Mouse (Mus musculus) kidney, embryonic 16.5 days (tissue): ENCODE data around the gene Celsr2. TPM values are rescaled to one million over a fixed set of nuclear protein-coding genes. Genes with fewer than 3 reads are reported as not detected.

Experiments used
- ATAC-seq: fragments of 200-750 bp; cut with Nextera tagmentation; 2 replicates; pipeline ENCODE4 v1.8.0; 2017; ENCODE audit warnings: moderate TSS enrichment; ENCODE audit not compliant: low FRiP score, low TSS enrichment
- H3K27ac ChIP-seq: fragments of 300-500 bp; sonication (generic); 2 replicates; pipeline ENCODE4 v1.5.1; 2014; ENCODE audit warnings: low read length
- H3K27me3 ChIP-seq: fragments of 300-500 bp; sonication (generic); 2 replicates; pipeline ENCODE4 v1.6.1; 2014; ENCODE audit warnings: low read length, control low read depth, mixed read lengths; ENCODE audit not compliant: insufficient read depth
- H3K36me3 ChIP-seq: fragments of 300-500 bp; sonication (generic); 2 replicates; pipeline ENCODE4 v1.6.1; 2014; ENCODE audit warnings: low read length, control low read depth, mixed read lengths; ENCODE audit not compliant: insufficient read depth
- H3K4me1 ChIP-seq: fragments of 300-500 bp; sonication (generic); 2 replicates; pipeline ENCODE4 v1.6.1; 2014; ENCODE audit warnings: low read length, control low read depth, mixed read lengths; ENCODE audit not compliant: insufficient read depth
- H3K4me2 ChIP-seq: fragments of 300-500 bp; sonication (generic); replicated peaks from 2 replicates; pipeline ENCODE4 v1.6.1; 2014; ENCODE audit warnings: low read depth, low read length
- H3K4me3 ChIP-seq: fragments of 300-500 bp; sonication (generic); 2 replicates; pipeline ENCODE4 v1.5.1; 2014; ENCODE audit warnings: mild to moderate bottlenecking, low read length
- H3K9ac ChIP-seq: fragments of 300-500 bp; sonication (generic); replicated peaks from 2 replicates; pipeline ENCODE4 v1.6.1; 2014; ENCODE audit warnings: low read length
- H3K9me3 ChIP-seq: fragments of 300-500 bp; sonication (generic); 2 replicates; pipeline ENCODE4 v1.6.1; 2016; ENCODE audit warnings: low read length, control low read depth
- WGBS: fragments of 180-500 bp; shearing (Covaris S2); extraction: QIAGEN DNeasy Blood & Tissue Kit; methylation state at CpG from one replicate; pipeline ENCODE4 v1.1.7; 2014; 5-methylcytosine and 5-hydroxymethylcytosine counted together
- polyA plus RNA-seq: library from polyadenylated mRNA; unstranded; fragments of >200 nt; fragmentation: Nextera tagmentation; extraction: Ambion mirVana; gene quantifications from 2 replicates; pipeline ENCODE4 v1.2.1, GENCODE M21; 2015

Celsr2 gene
- polyA plus RNA-seq, 1 experiment from 2014 or later, result 21.7 TPM

DNA sequence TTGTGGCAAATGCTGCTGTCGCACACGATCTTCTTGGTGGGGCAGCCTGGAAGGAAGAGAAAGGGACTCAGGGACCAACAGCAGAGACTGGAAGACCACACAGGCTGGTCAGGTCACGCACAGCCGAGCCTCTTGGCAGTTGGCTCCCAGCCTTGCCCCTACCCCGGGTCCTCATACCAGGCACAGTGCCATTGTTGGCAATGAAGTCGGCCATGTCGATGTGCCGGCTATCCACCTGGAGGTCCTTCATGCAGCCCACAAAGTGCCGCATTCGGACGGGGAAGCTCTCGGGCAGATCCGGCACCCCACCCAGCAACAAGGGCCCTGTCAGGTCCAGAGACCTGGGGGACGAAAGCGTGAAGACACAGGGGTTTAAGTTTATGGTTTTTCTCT lies 12.8 kb downstream of the Celsr2 start:
- 89% methylated on average over 15 of the region's 15 CpGs for WGBS
- H3K27me3 ChIP-seq, result no peaks in the 10 kb centered on the region
- H3K9ac ChIP-seq, result no peak overlapping the region
- ATAC-seq, result no peak
- H3K9me3 ChIP-seq, result no peaks in the 10 kb centered on the region
- H3K4me3 ChIP-seq, result no peak overlapping the region
- peaks cover 48% of the 10 kb centered on the region for H3K36me3 ChIP-seq
- no peak overlapping the region for H3K27ac ChIP-seq
- H3K4me2 ChIP-seq, result no peak overlapping the region
- H3K4me1 ChIP-seq, result peaks cover 25% of the 10 kb centered on the region

GRCm38 (mm10) chr3:108401692-108402527 lies 13.4 kb downstream of the Celsr2 start:
- Histone ChIP-seq H3K36me3 (peaks cover 47% of the 10 kb centered on the region), H3K27ac (no peak overlapping the region), H3K9ac (peak overlapping the region; percentile 31; the same call in 1 of the 2 replicates), H3K4me2 (peak overlapping the region; percentile 36), H3K9me3 (no peaks in the 10 kb centered on the region), H3K27me3 (no peaks in the 10 kb centered on the region), H3K4me1 (peaks cover 25% of the 10 kb centered on the region), H3K4me3 (0 out of 2 replicates have a peak overlapping the region, but pooled peaks have one; percentile 10)
- peak; percentile 93 for ATAC-seq
- WGBS, result 40% methylated on average over 22 of the region's 22 CpGs

GRCm38 (mm10) chr3:108400442-108400841 lies 14.9 kb downstream of the Celsr2 start:
- Histone ChIP-seq H3K27me3 (no peaks in the 10 kb centered on the region), H3K9me3 (no peaks in the 10 kb centered on the region), H3K9ac (no peak overlapping the region), H3K4me3 (no peak overlapping the region), H3K27ac (no peak overlapping the region), H3K36me3 (peaks cover 43% of the 10 kb centered on the region), H3K4me1 (peaks cover 14% of the 10 kb centered on the region), H3K4me2 (no peak overlapping the region)
- WGBS, result 87% methylated on average over 5 of the region's 5 CpGs
- no peak for ATAC-seq

DNA sequence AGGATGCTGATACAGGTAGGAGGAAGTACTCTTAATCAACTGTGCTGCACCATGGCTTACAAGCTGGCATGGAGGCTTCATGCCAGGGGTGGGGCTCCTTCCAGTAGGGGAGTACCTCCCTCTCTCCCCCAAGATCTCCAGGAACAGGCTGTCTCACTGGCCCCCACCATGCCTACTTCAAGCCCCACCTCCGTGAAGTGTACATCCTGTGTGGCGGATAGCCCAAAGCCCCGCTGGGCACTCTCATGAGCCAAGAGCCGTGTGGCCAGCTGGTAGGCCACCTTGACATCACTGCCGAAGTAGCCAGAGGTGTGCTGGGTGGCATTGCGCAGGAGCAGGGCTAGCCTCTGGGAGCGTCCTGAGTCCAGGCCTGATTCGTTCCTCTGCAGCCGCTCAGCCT lies 17.1 kb downstream of the Celsr2 start:
- no peak for ATAC-seq
- no peak overlapping the region for H3K4me2 ChIP-seq
- H3K9ac ChIP-seq, result no peak overlapping the region

DNA sequence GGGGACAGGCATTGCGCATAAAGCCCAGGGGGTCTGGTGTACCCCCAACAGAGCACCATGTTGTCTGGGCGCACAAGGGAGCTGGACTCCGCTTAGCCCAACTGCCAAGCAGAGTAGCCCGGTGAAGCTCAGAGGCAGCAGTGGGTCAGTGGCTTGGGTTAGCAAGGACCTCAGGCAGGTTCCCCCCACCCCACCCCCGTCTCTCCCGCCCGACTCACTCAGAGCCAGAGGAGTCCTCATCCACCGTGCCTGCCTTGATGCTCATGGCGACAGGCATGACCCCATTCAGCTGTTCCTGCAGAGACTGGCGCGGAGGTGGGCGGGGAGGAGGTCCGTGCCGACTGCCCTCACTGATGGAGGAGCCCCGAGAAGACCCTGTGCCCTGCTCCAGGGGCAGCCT lies 22.6 kb downstream of the Celsr2 start:
- peak overlapping the region; percentile 73 for H3K27ac ChIP-seq
- no peaks in the 10 kb centered on the region for H3K27me3 ChIP-seq
- no peak for ATAC-seq
- peaks cover 8% of the 10 kb centered on the region for H3K36me3 ChIP-seq
- H3K4me2 ChIP-seq, result peak overlapping the region; percentile 36
- no peaks in the 10 kb centered on the region for H3K9me3 ChIP-seq
- H3K9ac ChIP-seq, result no peak overlapping the region
- peaks cover 26% of the 10 kb centered on the region for H3K4me1 ChIP-seq
- WGBS, result 49% methylated on average over 15 of the region's 15 CpGs
- no peak overlapping the region; the same call in 1 of the 2 replicates for H3K4me3 ChIP-seq

More for the DNA sequence above, 17.1 kb downstream of the Celsr2 start:
- Histone ChIP-seq H3K36me3 (peaks cover 43% of the 10 kb centered on the region), H3K27me3 (no peaks in the 10 kb centered on the region), H3K27ac (no peak overlapping the region), H3K9me3 (no peaks in the 10 kb centered on the region), H3K4me1 (peaks cover 4% of the 10 kb centered on the region; the same call in 1 of the 2 replicates), H3K4me3 (no peak overlapping the region)
- WGBS, result 88% methylated on average over 9 of the region's 9 CpGs

- Histone ChIP-seq H3K4me2 (peak overlapping the region; percentile 36), H3K27ac (peak overlapping the region; percentile 73), H3K4me1 (peaks cover 26% of the 10 kb centered on the region), H3K9me3 (no peaks in the 10 kb centered on the region), H3K36me3 (peaks cover 11% of the 10 kb centered on the region; the same call in 1 of the 2 replicates), H3K27me3 (no peaks in the 10 kb centered on the region), H3K9ac (no peak overlapping the region), H3K4me3 (no peak overlapping the region; the same call in 1 of the 2 replicates)
- no peak for ATAC-seq
- WGBS, result 15% methylated on average over 10 of the region's 10 CpGs
Measured at GRCm38 (mm10) chr3:108392299-108392698, 23.1 kb downstream of the Celsr2 start.

DNA sequence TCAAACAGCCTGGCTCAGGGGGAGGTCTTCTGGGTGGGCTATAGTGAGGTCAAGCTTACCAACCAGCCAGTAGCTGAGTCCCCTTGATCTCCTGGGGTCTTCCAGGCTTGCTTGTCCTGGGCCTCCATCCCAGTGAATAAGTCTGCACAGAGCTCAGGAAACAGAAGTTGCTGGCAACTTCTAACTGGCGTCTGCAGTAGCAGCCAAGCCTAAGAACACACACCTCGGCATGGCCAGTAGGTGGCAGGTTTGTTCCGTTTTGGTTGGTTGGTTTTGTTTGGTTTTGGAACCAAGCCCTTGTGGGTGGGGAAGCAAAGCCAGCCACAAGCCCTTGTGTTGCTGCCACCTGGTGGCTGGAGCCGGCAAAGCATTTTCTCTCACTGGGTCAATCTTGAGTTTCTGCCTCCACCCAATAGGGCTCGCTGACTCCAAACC lies 26.2 kb downstream of the Celsr2 start:
- no peak overlapping the region for H3K4me3 ChIP-seq
- peaks cover 36% of the 10 kb centered on the region for H3K4me1 ChIP-seq
- 0 out of 2 replicates have a peak overlapping the region, but pooled peaks have one; percentile 5 for H3K4me2 ChIP-seq
- under 1% methylated on average over 5 of the region's 5 CpGs for WGBS
- no peak overlapping the region for H3K27ac ChIP-seq
- no peaks in the 10 kb centered on the region for H3K9me3 ChIP-seq
- ATAC-seq, result peak; percentile 78
- peaks cover 18% of the 10 kb centered on the region for H3K36me3 ChIP-seq
- H3K27me3 ChIP-seq, result no peaks in the 10 kb centered on the region
- H3K9ac ChIP-seq, result peak overlapping the region; percentile 54; the same call in 1 of the 2 replicates

DNA sequence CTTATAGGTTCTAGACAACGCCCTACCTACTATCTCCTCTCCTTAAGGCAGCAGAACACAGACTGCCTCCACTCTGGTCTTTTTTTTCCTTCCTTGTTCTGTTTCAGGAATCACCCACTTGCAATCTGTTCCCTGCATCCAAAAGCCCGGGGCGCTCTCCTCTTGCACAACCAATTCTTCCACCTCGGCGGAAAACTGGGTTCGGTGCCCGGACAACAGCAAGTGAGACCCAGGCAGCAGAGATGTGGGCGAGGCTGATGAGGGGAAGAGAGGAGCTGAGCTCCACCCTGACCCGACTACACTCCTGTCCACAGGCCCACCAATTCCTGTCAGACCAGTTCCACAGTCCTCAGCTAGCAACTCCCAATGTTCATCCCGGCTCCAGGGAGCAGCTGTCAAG lies 29.2 kb downstream of the Celsr2 start:
- Histone ChIP-seq H3K36me3 (peaks cover 18% of the 10 kb centered on the region), H3K4me1 (peaks cover 32% of the 10 kb centered on the region), H3K9ac (no peak overlapping the region), H3K4me2 (no peak overlapping the region), H3K9me3 (no peaks in the 10 kb centered on the region), H3K27ac (no peak overlapping the region), H3K4me3 (no peak overlapping the region), H3K27me3 (no peaks in the 10 kb centered on the region)
- ATAC-seq, result no peak
- 92% methylated on average over 10 of the region's 10 CpGs for WGBS

- H3K4me3 ChIP-seq, result peak overlapping the region; percentile 63
- ATAC-seq, result no peak
- peak overlapping the region; percentile 80 for H3K4me2 ChIP-seq
- no peak overlapping the region for H3K27ac ChIP-seq
- H3K27me3 ChIP-seq, result no peaks in the 10 kb centered on the region
- H3K9me3 ChIP-seq, result no peaks in the 10 kb centered on the region
- 44% methylated on average over 2 of the region's 2 CpGs for WGBS
- H3K9ac ChIP-seq, result peak overlapping the region; percentile 65
- H3K4me1 ChIP-seq, result peaks cover 30% of the 10 kb centered on the region
- peaks cover 18% of the 10 kb centered on the region for H3K36me3 ChIP-seq
Measured at GRCm38 (mm10) chr3:108384425-108384824, 30.9 kb downstream of the Celsr2 start.
